Mouse (Mus musculus): ENCODE data around the gene Ralgps1.
"Not testable (repeated sequence)": the region's sequence is repeated elsewhere in the genome, so short reads cannot be mapped to it uniquely, and the experiment has no call there.

The Ralgps1 gene

GRCm38 (mm10) chr2:33215177-33215699 lies 156.0 kb downstream of the Ralgps1 start:
- no peak for DNase-seq (ENCODE audit: low spot score)

DNA sequence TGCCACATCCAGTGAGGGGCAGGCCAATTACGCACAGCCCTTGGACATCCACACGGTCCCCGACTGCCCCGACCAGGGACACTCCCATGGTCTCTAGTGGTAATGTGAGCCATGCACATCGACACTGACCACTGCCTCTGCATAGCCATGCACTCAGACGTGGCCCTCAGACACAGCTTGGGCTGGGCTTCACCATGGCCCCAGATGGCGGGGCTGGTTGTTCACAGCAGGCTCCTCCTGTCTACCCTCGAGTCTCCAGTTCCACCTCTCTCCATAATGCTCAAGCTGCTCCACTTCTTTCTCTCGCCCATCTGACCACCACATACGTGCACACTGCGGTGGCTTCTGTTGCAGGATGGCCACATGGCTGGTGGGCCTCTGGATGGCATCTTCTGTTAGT lies 160.0 kb downstream of the Ralgps1 start:
- not testable (repeated sequence) for DNase-seq (ENCODE audit: low spot score)

DNA sequence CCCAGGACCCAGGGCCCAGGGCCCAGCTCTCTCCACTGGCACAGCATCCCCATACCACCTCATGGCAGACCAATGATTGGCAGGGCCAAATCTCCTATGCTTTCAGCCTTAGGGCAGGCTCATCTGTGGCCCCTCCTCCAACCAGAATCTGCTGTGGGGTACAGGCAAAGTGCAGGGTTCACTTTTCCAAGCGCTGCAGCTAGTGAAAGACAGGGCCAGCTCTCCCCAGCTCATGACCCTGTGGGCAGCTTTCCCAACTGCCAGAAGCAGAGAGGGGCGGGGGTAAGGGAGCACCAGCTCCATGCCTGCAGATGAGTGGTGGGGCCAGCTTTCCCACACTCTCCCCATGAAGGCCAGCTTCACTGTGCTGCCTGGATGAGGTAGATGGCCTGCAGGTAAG lies 160.4 kb downstream of the Ralgps1 start:
- DNase-seq (ENCODE audit: low spot score): no peak

GRCm38 (mm10) chr2:33208134-33208533 lies 163.2 kb downstream of the Ralgps1 start:
- DNase-seq (ENCODE audit: low spot score): no peak

DNA sequence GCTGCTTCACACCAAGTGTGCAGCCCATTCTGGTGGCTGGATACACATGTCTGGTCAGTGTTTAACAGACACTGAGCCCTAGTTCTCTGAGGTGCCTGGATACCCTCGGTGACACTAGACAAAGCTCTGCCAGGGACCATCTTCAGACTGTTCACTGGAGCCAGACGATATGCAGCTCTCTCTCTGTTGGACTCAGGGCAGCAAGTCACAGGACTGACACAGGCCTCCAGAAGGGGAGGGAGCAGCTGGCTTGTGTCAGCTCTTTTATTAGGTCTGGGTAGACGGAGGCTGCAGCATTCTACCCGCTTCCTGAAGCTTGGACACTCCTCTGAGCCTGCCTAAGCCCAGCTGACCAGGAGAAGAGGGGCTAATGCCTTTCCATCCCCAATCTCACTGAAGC lies 164.2 kb downstream of the Ralgps1 start:
- peak; percentile 74 for DNase-seq (ENCODE audit: low spot score)

DNA sequence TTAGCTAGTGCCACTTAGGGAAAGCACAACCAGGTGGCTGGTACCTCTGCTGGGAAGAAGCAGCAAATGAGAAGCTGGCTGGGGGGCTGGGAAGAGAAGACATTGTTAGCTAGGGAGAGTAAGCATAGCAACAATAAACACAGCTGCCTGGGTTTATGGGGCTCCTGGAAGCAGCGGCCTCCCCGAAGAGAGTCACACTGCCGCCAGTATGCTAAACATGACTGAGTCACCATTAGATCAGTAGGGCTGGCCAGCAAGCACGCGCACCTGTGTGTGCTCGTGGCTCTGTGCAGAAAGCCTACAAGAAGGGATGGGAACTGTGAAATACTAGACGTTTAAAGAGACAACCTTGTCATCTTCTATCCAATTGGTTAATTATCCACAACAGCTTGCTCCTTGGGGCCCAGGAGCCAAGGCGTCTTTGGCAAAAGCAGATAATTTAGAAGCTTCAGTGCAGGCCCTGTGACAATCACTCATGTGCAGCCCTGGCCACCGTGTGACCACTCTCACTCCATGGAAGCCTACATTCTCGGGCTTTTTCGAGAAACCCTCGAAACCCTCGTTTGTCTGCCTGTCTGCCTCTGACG lies 165.3 kb downstream of the Ralgps1 start:
- peak; percentile 41 for DNase-seq (ENCODE audit: low spot score)

- DNase-seq (ENCODE audit: low spot score): peak; percentile 34
Observed at GRCm38 (mm10) chr2:33204980-33205379, 166.3 kb downstream of the Ralgps1 start.

DNA sequence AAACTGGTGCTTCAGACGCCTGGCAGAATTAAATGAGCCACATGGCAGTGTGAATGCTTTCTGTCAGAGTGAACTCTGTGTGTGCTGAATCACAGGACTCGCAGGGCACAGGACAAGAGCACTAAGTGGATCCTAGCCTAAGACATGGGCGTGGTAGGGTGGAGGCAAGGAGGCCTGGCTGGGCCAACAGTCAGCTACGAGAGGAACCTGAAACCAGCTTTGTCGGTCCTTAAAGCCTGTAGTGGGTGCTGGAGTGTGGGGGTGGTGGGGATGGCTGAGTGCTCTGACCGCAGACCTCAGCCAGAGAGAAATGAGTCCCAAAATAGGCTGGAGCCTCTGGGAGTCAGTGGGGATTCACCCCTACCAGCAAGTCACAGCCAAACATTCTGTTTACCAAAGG lies 168.0 kb downstream of the Ralgps1 start:
- DNase-seq (ENCODE audit: low spot score): no peak

GRCm38 (mm10) chr2:33200368-33201068 lies 170.8 kb downstream of the Ralgps1 start:
- no peak for DNase-seq (ENCODE audit: low spot score)

GRCm38 (mm10) chr2:33189976-33190375 lies 181.3 kb downstream of the Ralgps1 start:
- DNase-seq (ENCODE audit: low spot score): no peak

DNA sequence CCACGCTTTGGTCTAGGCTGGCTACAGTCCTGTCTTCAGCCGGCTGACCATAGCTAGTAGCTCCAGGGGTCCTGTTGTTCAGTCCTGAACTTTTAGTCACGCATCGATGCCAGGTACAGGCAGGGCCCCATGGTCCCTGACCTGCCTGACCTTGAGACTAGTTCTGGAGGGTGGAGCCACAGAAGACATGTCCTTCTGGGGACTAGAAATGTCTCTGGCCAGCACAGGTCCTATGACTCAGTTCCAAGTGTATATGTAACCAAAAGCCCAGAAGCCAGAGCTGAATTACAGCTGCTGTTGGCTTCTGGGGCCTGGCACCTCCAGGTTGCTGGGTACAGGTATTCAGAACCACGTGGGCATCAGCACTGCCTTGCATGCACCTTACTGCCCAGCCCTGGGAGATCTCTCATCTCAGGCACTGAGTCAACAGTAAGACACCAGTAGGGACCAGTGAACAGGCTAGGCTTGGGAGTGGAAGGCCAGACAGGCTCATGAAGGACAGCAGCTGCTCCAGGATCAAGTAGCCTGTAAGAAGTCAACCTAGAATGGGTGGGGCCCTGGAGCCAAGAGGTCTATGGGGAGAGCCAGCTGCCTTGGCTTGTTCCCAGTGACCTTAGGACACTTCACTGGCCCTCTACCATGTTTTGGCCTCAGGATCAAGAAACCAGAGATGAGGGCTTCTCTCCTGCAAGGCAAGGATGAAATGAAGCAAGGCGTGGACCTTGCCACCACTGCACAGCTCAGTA lies 182.2 kb downstream of the Ralgps1 start:
- DNase-seq (ENCODE audit: low spot score): no peak

- no peak for DNase-seq (ENCODE audit: low spot score)
Observed at GRCm38 (mm10) chr2:33187874-33188273, 183.4 kb downstream of the Ralgps1 start.

DNA sequence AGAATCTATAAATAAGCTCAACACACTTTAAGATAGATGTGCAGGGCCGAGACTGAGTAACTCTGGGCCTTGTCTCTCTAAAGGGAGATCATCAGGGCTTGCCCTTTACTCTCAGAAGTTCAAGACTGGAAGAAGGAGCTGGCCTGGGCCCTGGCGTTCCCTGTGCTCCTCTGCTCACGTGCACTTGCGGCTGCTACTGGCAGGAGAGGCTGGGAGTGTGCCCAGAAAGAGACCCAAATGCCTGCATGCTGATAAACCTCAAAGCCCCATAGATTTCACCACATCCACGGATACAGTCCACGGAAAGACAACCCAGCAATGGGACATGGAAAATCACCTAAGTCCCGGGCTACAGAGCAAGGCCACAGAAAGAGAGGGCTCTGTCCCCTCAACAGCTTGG lies 184.8 kb downstream of the Ralgps1 start:
- DNase-seq (ENCODE audit: low spot score): no peak

GRCm38 (mm10) chr2:33185258-33185657 lies 186.0 kb downstream of the Ralgps1 start:
- DNase-seq (ENCODE audit: low spot score): peak; percentile 56

DNA sequence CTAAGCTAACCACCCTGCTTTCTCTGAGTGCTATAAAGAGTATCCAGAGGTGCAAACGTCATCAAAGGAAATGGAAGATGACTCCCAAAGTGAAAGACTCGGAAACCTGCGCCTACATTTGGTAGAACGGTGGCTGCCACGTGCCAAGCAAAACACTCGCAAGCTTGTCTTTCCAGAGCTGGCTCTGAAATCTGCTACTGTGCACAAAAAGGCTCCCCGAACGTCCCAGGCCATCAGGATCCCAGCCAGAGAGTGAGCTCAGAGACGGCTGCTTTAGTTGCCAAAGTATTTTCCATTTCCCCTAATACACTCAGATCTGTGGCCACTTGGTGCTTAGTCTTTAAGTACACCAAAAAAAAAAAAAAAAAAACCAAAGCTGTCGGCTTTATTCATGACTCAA lies 186.6 kb downstream of the Ralgps1 start:
- DNase-seq (ENCODE audit: low spot score): no peak

DNA sequence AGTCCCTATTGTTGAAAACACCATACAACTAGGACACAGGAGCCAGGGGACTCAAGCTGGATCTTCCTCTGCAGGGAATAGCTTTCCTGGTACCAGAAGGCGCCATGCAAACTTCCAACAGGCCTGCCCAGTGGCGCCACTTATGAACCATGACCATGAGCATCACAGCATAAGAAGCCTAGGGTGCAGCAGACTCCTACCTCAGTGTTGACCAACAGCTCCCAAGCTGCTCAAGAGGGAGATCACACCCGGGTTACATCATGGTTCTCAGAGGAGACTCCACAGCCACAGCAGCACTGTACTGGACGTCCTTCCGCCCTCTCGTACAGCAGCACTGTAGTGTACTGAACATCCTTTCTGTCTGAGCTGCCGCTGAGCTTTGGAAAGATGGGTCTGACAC lies 188.0 kb downstream of the Ralgps1 start:
- no peak for DNase-seq (ENCODE audit: low spot score)

DNA sequence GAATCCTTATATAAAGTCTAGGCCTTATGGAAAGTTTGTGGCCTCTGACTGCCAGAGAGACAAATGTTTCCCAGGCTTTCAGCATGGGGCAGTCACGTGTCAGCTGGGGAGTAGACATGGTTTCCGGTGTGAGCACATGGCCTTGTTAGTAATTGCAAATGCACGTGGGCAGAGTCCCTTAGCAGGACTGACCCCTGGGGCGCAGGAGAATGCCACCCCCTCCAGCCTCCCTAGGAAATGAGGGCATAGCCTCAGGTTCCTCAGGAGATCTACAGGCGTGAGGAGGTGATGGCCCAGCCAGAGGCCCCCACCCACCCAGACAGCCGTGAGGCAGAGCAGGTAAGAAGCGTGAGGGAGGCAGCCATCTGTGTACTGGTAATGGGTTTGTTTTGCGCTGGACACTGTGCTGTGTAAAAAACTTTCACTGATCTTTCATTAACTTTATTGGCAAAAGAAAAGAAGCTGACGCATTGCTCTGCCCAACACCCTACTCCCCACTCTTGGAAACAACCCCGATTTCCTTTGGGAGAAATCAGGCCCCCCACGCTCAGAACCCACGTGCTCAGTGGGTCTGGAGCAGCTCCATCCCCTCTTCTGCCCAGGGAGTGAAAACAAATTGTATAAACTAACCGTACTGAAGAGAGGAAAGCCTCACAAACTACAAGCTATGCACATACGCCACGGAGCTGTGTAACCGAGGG lies 191.2 kb downstream of the Ralgps1 start:
- no peak for DNase-seq (ENCODE audit: low spot score)

- DNase-seq (ENCODE audit: low spot score): no peak
Observed at GRCm38 (mm10) chr2:33179171-33179929, 191.9 kb downstream of the Ralgps1 start.

- DNase-seq (ENCODE audit: low spot score): no peak
Observed at GRCm38 (mm10) chr2:33178243-33178932, 192.9 kb downstream of the Ralgps1 start.

- DNase-seq (ENCODE audit: low spot score): peak; percentile 47
Observed at GRCm38 (mm10) chr2:33177443-33178242, 193.6 kb downstream of the Ralgps1 start.

All from urinary bladder, postnatal 14 days (tissue).